Mouse (Mus musculus) gonadal fat pad, adult 2 months (tissue): Measurements from ENCODE around the gene Ddit4l. TPM values are rescaled to one million over a fixed set of nuclear protein-coding genes. Genes with fewer than 3 reads are reported as not detected.
"Not testable (repeated sequence)": the region's sequence is repeated elsewhere in the genome, so short reads cannot be mapped to it uniquely, and the experiment has no call there.

ENCODE experiments used
- DNase-seq: peaks from one replicate; pipeline ENCODE4 v3.0.0-alpha.2; 2012; ENCODE audit warnings: low read depth
- polyA plus RNA-seq: library from polyadenylated mRNA; depleted of rRNA; stranded (reverse); fragments of >200 nt; gene quantifications from 2 replicates; pipeline ENCODE4 v1.2.3, GENCODE M21; 2012; rRNA removed

Gene Ddit4l
- 83.8 and 121 TPM in 2 replicates for polyA plus RNA-seq

DNA sequence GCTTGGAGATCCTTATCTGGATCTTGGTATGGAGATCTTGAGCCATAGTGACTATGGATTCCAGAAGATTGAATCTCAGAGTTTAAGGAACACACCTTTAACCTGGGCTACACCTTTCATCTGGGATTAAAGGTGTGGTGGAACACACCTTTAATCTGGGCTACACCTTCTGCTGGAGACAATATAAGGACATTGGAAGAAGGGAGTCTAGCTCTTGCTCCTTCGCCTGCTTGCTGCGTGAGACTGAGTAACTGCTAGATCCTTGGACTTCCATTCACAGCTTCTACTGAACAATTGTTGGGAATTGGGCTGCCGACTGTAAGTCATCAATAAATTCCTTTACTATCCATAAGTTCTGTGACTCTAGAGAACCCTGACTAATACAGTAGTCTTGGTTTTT, at the start of gene Ddit4l:
Gene Ddit4l, plus strand, starts transcription at position 301 of the 400 bp plus-strand sequence.
- DNase-seq = not testable (repeated sequence)

DNA sequence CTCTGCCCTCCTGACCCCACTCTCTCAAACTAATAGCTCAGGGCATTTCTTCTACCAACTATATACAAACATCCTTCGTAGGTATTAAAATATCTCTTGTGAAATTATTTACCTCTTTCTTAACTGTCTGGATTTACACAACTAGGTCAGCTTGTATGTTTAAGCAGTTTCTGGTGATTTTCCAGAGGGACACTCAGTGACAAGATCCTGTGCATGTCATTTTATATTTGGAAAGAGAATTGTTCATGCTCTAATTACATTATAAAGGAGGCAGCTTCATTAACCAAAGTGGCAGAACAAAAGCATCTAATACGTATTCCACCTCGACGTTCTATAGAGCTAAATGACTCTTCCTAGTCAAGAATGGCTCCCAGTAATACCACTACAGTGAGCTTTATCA, 45.3 kb upstream of the Ddit4l start:
- no peak for DNase-seq

DNA sequence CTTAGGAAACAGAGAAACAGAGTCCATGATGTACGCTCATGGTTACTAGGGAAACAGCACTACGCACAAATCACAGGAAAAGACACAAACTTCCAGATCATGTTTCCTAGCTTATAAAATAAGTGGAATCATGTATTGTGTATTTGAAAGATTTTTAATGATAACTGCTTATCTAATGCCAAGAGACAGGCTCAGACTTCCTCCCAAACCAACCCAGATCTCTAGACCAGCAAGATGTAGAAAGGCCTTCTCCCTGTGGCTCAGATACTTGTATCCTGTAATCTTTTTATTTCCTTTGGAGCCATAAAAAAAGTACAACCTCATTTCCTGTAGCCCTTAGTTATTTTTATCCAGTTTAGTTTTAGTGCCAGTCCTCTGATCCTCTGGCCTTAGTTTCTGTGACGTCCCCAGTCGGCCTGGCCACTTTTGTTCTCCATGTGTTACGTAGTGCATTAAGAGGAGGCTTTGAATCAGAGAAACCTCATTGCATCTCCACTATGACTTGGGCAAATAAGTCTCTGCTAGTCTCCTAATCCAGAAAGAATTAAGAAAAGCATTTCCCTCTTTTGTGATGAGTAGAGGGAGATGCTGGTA, 34.9 kb upstream of the Ddit4l start:
- DNase-seq = no peak

DNA sequence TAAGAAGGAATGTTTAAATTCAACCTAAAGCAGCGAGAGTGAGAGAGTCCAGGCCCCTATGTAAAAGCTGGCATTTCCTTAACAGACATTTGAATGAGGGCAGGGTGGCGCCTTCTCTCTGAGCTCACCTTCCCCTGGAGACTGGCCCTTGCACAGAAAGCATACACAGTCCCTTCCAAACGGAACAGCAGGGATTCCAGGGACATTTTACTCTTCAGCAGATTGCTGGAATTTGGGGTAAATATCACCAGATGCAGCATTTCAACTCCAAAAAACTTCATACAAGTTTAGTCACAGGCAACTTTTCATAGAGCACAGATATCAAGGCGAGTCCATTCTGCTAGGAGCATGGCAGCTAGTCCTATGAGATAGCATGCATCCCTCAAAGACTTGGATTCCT, 31.6 kb upstream of the Ddit4l start:
- DNase-seq = no peak

DNA sequence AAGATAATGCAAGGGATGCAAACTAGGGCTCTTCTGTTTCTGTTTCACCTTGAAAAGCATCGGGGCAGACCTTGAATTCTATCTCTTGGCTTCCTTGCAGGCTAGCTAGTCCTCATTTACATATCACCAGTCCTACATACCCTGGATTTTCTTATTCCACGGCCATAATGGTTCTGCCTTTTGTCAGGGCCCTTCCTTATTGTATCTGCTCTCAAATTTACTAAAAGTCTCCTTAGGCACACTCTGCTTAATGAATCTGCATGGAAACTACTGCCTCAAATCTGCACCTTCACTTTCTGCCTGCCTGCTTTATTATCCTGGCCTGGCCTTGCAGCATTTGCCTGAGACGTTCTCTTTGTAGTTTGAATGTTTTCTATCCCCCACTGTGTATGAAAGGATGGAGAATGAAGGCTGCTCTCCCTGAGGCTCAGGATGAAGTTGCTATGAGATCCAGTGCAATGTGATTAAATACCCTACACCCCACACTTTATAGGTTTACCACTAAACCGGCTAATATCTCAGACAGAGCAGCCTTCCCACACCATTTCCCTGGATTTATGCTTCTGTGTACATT, 27.0 kb upstream of the Ddit4l start:
- no peak for DNase-seq

DNA sequence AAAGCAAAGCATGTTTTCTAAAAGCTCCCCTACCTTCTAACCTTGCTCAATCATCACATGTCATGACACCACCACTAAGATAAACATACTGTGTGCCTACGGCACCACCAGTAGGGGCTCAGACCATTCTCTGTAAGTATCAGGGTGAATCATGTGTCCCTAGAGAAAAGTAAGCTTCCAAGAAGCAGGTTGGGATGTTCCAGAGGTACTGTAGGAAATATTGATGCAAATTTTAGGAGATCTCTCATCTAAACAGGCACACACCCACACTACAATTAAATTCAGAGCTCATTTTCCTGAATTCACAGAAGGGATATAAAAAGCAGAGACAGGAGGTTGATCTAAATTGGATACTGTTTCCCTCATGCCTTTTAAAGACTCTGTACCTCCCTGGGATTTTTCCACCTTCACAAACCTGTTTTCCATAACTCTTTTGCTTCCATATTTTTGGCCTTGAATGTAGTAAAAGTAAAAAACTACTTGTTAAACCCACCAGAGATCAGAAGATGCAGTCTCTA, 12.4 kb upstream of the Ddit4l start:
- no peak for DNase-seq

DNA sequence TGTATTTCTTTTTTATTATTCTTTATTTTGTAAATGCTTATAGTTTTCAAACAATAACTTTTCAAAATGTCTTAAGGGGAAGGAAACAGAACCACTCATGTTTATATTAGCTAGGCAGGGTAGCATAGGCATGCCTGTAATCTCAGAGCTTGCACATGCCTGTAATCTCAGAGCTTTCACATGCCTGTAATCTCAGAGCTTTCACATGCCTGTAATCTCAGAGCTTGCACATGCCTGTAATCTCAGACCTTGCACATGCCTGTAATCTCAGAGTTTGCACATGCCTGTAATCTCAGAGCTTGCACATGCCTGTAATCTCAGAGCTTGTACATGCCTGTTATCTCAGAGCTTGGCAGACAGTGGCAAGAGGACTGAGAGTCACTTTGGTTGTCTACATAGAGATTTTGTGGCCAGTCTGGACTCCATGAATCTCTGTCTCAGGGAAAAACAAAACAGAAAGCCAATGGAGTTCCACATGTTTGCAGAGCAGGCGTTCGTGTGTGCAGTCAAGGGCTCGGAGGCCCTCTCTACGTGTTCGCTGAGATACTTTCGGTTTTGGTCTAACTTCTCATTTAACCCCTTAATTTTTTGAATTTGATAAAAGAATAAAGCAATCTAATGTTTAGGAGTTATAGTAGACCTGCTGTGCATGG, 10.8 kb upstream of the Ddit4l start:
- DNase-seq = no peak

DNA sequence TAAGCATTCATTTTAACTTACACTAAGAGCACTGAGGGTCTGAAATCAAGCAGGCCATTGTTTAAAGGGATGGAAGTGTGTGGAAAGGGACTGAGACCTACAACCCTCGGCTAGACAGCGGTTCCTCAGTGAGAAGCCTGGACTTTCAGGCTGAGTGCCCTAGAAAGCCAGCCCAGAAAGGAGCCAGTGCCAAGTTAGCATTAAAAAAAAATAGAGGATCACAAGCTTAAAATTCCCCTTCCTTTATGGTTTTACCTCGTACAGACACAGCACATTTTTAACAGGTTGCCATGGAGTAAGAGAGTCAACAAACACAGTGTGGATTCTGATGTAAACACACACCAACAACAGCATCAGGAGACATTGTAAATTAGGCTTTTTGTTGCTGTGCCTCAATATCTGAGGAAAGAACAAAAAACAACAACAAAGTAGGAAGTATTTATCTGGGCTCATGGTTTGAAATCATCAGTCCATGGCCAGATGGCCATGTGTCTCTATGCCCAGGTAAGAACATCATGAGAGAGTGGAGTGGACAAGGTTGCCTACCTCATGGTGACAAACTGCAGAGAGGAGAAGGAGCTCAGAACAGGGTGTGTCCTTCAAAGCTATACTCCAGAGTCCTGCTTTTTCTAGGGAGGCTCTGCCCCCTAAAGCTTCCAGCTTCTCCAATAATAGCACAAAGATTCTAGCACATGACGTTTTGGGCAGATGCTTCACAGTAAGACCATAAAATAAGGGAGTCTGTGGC, 10.1 kb upstream of the Ddit4l start:
- DNase-seq = no peak

DNA sequence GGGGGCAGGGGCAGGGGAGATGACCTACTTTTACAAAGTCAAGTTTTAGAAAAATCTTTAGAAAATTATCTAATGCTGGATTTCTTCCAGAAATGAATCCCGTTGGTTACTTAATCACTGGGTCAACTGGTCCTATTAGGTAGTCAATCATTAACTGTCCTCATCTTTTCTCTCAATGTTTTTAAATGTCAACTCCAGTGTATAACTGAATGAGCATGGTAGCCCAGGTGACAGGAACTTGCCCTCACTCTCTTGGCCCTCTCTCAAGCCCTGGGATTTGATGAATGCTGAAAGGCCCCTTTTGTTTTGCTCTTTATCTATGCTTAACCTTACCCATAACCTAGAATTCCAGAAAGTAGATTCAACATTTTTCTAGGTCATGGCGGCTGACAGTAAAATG, 9.4 kb upstream of the Ddit4l start:
- DNase-seq = no peak

DNA sequence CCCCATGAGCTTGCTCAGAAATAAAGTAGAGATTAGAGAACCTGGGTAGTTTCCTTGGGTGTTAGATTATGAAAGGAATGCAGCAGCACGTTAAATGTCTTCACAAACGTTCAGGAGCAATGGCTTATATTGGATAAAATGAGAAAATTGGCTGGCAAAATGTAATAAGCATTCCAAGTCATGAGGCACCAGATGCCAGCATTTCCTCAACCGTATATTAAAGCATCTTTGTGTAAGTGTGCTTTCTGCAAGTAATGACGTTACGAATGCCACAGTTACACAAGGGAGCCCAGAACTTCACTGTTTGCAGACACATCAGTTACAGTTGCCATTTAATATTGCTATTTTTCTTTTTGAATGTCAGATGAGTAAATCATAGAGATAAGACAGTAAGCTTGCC, 872 bp upstream of the Ddit4l start:
- DNase-seq = no peak

DNA sequence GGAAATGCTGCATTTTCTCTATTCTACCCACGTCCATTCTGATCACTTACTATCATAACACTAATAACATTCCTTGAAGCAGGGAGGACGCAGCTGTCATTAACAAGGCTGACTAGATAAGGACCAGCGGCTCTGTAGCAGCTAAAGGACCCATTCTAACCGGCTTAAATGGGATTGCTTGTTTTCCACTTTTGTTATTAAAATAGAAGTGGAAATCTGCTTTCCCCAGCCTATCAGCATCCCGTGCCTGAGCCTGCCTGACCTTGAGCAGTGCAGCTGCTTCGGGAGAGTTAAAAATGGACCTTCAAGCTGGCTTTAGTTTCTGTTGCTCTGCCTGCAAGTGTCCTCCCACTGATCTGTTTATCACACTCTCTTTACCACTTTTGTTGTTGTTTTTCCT, 679 bp downstream of the Ddit4l start:
- no peak for DNase-seq

DNA sequence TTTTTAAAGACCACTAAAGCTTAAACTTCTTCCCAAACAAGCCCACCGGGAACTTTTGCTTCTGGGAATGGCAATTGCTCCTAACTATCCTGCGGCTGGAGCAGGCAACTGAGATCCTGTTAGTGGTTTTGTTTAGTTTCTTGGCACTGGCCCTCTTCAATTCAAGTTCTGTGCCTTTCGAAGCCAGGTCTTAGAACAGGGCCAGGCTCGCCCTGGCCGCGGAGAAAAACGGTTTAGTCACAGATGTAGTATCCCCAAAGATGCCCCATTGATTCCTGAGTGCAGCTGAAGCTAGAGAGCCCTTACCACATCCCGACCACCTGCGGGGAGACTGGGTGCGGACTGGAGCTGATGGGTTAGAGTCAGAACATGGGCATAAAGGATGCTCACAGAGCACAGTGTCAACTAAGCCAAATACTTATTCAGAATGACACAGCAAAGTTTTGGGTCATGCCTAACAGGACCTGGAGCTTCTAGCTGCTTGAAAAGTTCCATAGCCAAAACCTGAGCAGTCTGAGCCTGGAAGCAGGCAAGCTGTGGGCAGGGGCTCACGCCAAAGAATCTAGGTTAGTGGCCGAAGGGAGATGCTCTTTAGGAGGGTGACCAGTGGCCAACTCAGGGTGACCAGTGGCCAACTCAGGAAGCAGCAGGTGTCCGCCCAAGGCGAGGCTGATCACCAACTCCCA, 1.6 kb downstream of the Ddit4l start:
- DNase-seq = no peak

DNA sequence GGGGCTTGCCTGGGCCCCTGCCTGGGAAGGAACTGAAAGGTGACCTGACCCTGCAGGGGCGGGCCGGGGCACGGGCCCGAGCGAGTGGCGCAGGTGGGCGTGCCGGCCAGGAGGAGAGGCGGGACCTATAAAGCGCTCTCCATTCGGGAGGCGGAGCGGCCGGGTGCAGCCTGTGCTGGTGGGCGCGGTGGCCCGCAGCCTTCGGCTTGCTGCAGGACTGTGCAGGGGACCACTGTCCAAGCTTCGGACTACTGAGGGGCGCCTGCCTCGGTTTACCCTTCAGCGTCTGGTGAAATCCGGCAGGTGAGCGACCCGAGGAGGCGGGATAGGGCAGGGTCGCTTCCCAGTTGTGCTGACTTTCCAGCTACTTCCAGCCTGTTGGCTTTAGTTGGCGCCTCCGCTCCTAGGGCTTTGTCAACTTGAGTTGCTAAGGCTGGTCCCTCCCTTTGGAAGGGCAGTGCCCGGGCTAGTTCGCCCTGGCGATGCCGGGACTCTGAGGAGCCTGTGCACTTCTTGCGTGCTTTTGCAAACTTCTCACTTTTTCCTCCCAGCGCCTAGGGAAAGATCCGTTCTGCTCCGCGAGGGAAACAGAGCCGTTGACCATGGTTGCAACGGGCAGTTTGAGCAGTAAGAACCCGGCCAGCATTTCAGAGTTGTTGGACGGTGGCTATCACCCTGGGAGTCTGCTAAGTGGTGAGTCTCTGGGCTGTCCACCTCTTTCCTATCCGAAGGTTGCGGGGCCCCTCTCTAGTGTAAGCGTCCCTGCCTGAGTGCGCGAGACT, 2.4 kb downstream of the Ddit4l start:
- no peak for DNase-seq

DNA sequence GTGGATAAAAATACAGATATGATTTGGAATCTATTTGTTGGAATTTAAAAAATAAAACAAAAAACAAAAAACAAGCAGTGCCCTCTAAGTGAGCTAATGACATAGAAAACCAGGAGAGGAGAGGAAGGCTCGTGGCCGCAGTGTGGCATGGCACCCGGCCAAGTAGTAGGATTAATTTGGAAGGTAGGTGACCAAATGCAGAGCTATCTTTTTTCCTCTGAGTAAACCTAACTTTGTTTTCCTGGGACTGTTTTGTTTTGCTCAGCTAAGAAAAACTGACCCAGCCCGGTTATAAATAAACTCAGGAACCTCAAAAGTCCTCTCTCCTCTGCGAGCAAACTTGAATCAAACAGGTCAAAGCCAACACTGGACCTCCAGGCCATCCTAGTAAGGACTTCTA, 3.6 kb downstream of the Ddit4l start:
- DNase-seq = no peak

DNA sequence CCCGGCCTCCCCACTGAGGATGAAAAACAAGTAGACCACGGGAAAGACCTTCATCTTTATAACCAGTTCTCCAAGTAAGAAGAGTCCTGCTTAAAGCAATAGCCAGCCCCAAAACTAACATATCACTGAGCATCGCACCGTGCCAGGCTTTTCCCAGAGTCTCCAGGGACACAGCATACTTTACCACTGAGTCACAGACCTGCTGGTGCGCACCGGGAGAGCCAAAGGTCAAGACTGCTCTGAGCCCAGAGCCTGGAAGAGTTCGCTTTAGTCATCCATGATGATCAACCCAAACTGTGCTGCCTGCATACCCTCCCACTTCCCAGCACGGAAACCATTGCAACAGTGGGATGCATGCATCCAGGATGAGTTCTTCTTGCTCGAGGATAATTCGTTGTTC, 12.3 kb downstream of the Ddit4l start:
- DNase-seq = no peak

DNA sequence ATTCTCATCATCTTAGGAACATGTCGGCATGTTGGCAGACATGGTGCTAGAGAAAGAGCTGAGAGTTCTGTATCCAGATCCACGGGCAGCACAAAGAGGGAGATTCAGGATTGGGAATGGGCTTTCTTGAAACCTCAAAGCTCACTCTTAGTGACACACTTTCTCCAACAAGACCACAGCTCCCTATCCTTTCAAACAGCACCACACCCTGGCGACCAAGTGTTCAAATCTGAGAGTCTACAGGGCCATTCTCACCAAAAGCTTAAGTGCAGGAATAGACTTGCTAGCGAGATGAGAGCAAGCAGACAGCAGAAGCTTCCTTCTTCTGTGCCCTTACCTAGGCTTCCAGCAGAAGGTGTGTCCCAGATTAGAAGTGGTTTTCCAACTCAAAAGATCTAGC, 15.2 kb downstream of the Ddit4l start:
- no peak for DNase-seq

DNA sequence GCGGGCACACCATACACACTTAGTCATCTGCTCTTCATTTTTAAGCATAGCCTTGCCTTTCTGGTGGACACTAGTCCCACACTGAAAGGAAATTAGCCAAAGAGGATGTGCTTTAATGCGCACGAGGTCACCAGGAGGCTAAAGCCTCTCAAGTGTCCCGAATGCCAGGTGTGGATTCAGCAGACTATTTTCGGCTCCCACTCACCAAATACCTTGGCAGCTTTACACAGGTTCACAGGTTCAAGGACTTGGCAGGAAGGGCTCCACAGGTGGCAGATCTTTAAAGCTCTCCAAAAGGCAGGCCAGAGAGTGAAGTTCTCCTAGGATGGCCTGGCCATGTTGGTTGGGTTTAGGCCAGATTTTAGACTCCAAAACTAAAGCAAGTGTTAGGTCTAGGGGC, 19.8 kb downstream of the Ddit4l start:
- no peak for DNase-seq

DNA sequence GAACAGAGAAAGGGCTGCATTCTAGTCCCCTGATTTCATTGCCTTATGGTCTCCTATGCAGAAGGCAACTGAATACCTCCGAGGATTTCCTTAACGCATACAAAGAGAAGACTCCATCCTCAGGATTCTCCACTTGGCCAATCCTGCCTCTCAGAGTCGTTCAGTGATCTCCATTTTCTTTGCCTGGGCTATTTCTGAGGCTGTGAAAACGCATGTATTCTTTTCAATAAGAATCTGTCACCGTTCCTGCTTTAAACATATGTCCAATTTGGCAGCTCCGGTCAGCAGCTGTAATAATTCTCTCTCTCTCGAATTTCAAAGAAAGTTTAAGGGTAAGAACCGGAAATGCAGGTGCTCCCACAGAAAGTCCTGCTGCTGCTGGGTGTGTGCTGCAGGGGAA, 20.7 kb downstream of the Ddit4l start:
- no peak for DNase-seq

DNA sequence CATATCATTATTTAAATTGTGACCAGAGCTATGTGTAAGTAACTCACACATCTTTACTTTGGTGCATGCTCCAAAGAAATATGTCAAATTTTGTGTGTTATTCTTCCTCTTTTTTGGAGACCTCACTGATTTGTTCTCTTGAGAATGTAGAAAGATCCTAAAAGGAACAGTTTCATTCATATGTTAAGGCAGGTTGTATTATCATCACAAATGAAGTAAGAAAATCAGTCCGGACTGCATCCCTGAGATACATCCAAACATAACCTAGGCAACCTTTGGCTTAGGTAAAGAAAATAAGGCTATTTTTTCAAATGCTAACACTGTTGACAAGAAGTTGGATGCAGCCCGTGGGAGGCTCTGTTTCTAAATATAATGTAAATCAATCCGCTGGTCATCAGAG, 21.2 kb downstream of the Ddit4l start:
- no peak for DNase-seq

DNA sequence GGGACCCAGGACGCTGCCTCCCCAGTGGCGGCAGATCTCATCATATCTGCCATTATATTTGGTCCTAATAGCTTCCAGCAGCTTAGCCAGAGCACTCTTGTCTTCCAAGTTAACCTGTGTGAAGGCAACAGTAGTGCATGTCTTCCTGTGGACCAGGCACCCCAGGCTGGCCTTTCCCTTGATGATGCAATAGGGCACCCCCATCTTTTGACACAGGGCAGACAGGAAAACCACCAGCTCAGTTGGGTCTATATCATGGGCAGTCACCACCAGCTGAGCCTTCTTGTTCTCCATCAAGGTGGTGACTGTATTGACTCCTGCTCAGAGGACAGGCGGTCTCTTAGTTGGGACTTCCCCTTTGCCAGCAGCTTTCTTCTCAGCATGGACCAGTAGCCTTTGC, 22.7 kb downstream of the Ddit4l start:
- no peak for DNase-seq

DNA sequence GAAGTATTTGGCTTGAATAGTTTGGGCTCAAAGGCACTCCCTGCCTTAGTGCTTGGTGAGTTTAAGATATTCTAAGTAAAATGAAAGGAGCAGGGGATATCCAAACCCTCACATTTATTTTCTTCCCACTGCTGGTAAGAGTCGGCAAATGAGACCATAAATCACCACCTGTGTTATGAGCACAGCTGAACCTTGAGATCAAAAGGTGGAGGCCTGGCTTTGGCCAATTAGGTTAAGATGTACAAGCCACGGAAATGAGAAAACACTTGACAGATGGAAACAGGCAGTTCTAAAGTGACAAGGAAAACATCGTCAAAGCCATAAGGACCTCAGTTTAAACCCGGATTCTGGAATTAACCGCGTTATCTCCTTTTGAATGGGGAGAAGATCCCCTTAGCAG, 23.5 kb downstream of the Ddit4l start:
- DNase-seq = no peak
